Mouse (Mus musculus): ENCODE measurements around the gene Ank3.

Ank3 gene

GRCm38 (mm10) chr10:69987496-69987895 lies 588.9 kb downstream of the Ank3 start:
- no peak for DNase-seq (ENCODE audit: low spot score)

GRCm38 (mm10) chr10:69997082-69997481 lies 598.5 kb downstream of the Ank3 start:
- DNase-seq (ENCODE audit: low spot score): no peak

- DNase-seq (ENCODE audit: low spot score): no peak
These were observed 605.5 kb downstream of the Ank3 start for GRCm38 (mm10) chr10:70004058-70004457.

- no peak for DNase-seq (ENCODE audit: low spot score)
These were observed 606.3 kb downstream of the Ank3 start for GRCm38 (mm10) chr10:70004831-70005230.

GRCm38 (mm10) chr10:70006380-70006779 lies 607.8 kb downstream of the Ank3 start:
- DNase-seq (ENCODE audit: low spot score): peak; percentile 24

- peak; percentile 28 for DNase-seq (ENCODE audit: low spot score)
These were observed 613.2 kb downstream of the Ank3 start for GRCm38 (mm10) chr10:70011738-70012137.

- no peak for DNase-seq (ENCODE audit: low spot score)
These were observed 615.4 kb downstream of the Ank3 start for GRCm38 (mm10) chr10:70013931-70014330.

GRCm38 (mm10) chr10:70015201-70015600 lies 616.6 kb downstream of the Ank3 start:
- no peak for DNase-seq (ENCODE audit: low spot score)

- DNase-seq (ENCODE audit: low spot score): no peak
These were observed 620.1 kb downstream of the Ank3 start for GRCm38 (mm10) chr10:70018691-70019090.

- DNase-seq (ENCODE audit: low spot score): peak; percentile 32
These were observed 623.1 kb downstream of the Ank3 start for GRCm38 (mm10) chr10:70021667-70022066.

GRCm38 (mm10) chr10:70022596-70022995 lies 624.0 kb downstream of the Ank3 start:
- DNase-seq (ENCODE audit: low spot score): no peak

GRCm38 (mm10) chr10:70023861-70024260 lies 625.3 kb downstream of the Ank3 start:
- DNase-seq (ENCODE audit: low spot score): no peak

GRCm38 (mm10) chr10:70031942-70032341 lies 633.4 kb downstream of the Ank3 start:
- DNase-seq (ENCODE audit: low spot score): no peak

- no peak for DNase-seq (ENCODE audit: low spot score)
These were observed 634.4 kb downstream of the Ank3 start for GRCm38 (mm10) chr10:70032982-70033381.

- peak; percentile 8 for DNase-seq (ENCODE audit: low spot score)
These were observed 635.3 kb downstream of the Ank3 start for GRCm38 (mm10) chr10:70033856-70034255.

- DNase-seq (ENCODE audit: low spot score): peak; percentile 4
These were observed 641.3 kb downstream of the Ank3 start for GRCm38 (mm10) chr10:70039871-70040291.

GRCm38 (mm10) chr10:70041562-70041961 lies 643.0 kb downstream of the Ank3 start:
- DNase-seq (ENCODE audit: low spot score): no peak

- DNase-seq (ENCODE audit: low spot score): no peak
These were observed 647.1 kb downstream of the Ank3 start for GRCm38 (mm10) chr10:70045722-70046121.

- no peak for DNase-seq (ENCODE audit: low spot score)
These were observed 651.2 kb downstream of the Ank3 start for GRCm38 (mm10) chr10:70049771-70050170.

GRCm38 (mm10) chr10:70055291-70055690 lies 656.7 kb downstream of the Ank3 start:
- no peak for DNase-seq (ENCODE audit: low spot score)

GRCm38 (mm10) chr10:70057064-70057463 lies 658.5 kb downstream of the Ank3 start:
- DNase-seq (ENCODE audit: low spot score): no peak

- no peak for DNase-seq (ENCODE audit: low spot score)
These were observed 661.6 kb downstream of the Ank3 start for GRCm38 (mm10) chr10:70060021-70060688.

GRCm38 (mm10) chr10:70060689-70061081 lies 662.1 kb downstream of the Ank3 start:
- no peak for DNase-seq (ENCODE audit: low spot score)

GRCm38 (mm10) chr10:70063881-70064555 lies 665.4 kb downstream of the Ank3 start:
- no peak for DNase-seq (ENCODE audit: low spot score)

Data from embryo, embryonic 10.5 days (tissue).